Mouse (Mus musculus) olfactory bulb, adult 2 months (tissue): ENCODE measurements around the gene Olfr957.

ENCODE experiments used
- CTCF ChIP-seq: fragments of 200-500 bp; IDR thresholded peaks from 2 replicates; pipeline ENCODE4 v1.5.1; 2012; ENCODE audit warnings: low read depth, mild to moderate bottlenecking, low read length, moderate library complexity; ENCODE audit not compliant: insufficient read depth
- POLR2A ChIP-seq: fragments of 200-500 bp; IDR thresholded peaks from 2 replicates; pipeline ENCODE4 v1.6.1; 2012; ENCODE audit warnings: mild to moderate bottlenecking, low read depth, low read length, moderate library complexity; ENCODE audit not compliant: insufficient read depth

GRCm38 (mm10) chr9:39558349-39558647, 42.7 kb upstream of the Olfr957 start:
- TF ChIP-seq CTCF = no peak
- TF ChIP-seq POLR2A = no peak
